Mouse (Mus musculus): ENCODE measurements around the gene Mcu. TPM values are rescaled to one million over a fixed set of nuclear protein-coding genes. Genes with fewer than 3 reads are reported as not detected.

The Mcu gene
- 15.4 TPM for polyA plus RNA-seq (2014; fragmentation: Illumina TruSeq; extraction: RNeasy Lipid Tissue Mini Kit (QIAGEN cat#74804))

DNA sequence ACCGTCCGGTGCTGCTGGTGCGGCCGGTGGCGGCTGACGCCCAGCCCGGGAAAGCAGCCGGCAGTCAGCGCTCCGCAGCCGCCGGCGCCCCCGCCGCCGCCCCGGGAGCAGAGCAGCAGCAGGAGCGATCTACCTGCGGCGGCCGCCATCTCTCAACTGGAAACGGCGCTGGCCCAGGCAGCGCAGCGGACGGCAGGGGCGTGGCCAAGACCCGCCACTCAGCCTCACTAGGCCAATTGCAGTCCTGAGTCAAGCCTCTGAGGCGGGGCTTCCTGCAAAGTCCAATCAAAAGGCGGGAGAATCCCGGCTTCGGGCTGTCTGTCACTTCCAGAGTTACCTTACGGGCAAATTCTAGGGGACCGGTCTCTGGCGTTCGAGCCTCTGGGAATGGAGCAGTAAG lies at the start of gene Mcu:
TSS of gene Mcu (minus strand) at position 171 of the 400 bp plus-strand sequence.

DNA sequence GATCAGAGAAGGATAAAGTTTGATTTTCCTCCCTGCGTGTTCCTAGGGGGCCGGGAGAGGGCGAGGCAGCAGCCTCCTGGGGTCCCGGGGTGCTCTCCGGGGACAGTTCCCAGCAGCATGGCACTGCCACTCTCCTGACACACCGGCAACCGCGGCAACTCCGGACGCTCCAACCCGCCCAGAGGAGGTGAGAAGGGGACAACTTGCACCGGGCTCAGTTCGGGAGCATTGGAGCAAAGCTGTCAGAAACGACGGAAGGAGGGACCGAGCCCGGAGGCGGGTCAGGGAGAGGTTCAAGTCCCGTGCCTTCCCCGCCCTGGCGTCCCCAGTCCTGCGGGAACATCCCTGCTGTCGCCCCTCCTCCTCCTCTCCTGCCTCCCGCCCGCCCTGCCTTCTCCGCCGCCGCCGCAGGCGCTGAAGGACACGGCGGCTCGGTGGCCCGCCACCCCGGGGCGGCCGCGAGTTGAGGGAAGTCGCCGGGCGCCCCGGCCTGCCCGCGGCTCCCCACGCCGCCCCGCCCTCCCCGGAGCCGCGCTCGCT lies 441 bp downstream of the Mcu start, which contains the start of gene Gm10322:
TSS of gene Gm10322 (plus strand) at position 83 of the 540 bp plus-strand sequence.

DNA sequence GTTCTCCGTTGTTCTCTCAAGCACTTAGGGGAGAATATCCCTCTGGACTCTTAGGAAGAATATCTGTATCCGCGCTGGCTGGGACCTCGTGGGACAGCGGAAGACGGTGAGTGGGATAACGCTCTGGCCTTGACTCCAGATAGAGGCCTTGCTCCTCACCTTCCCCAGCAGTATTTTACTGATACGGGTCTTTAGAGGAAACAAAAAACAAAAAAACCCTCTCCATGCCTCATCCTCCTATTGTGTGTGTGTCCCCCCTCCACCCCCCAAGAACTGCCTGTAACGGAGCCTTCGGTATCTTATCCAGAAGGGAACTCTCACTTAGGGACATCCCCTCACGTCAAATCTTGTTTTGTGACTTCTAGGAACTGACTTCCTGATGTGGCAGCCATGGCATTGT lies 174.8 kb downstream of the Mcu start, which contains the start of gene Oit3:
TSS of gene Oit3 (minus strand) at position 44 of the 400 bp plus-strand sequence.

DNA sequence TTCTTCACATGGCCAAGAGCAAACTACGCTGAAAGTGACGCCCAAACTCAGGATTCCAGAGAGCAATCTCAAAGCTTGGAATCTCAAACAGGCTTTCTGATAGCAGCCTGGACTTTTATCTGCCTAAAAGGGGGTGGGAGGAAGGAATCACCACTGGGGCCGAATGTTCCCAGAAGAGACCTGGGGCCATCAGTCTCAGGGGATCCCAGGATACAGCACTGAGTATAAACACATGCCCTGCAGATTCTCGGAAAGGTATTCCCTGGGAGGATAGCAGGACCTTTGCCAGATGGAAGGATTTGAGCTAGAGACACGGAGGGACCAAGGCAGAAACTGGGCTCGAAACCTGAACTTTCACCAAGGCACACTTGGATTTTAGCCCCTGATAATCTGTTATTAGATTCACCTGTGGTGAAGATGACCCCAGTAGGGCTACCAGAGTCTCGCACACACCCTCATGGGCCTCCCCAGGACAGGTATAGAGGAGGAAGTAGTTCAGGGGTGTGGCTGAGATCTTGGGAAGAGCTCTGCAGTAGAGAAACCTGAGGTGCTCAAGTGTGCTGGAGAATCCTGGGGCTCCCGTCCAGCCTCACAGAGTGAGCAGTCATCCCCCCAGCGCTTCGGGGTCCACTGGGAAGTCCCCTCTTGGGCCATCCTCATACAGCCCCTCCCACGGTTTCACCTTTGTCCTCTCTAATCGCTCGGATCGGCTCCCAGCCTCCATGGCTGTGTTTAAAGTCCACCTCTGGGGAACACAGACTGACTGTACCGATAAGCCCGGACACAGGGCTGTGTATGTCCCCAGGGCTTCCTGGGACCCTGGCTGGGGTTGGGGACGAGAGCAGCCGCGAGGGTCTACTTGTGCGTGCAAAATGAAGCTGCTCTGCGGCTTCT lies 213.3 kb downstream of the Mcu start, which contains the start of gene Pla2g12b:
TSS of gene Pla2g12b (plus strand) at position 762 of the 894 bp plus-strand sequence.

Other genes starting within 250 kb of the Mcu start
- gene Gm10273, start 221.1 kb downstream of the Mcu start, polyA plus RNA-seq (2014; fragmentation: Illumina TruSeq; extraction: RNeasy Lipid Tissue Mini Kit (QIAGEN cat#74804)) = 5.8 TPM
- gene Pla2g12b, start 213.0 kb downstream of the Mcu start, polyA plus RNA-seq (2014; fragmentation: Illumina TruSeq; extraction: RNeasy Lipid Tissue Mini Kit (QIAGEN cat#74804)) = not detected
- gene Oit3, start 174.9 kb downstream of the Mcu start, polyA plus RNA-seq (2014; fragmentation: Illumina TruSeq; extraction: RNeasy Lipid Tissue Mini Kit (QIAGEN cat#74804)) = 1.2 TPM
- gene Gm10322, start 629 bp downstream of the Mcu start, polyA plus RNA-seq (2014; fragmentation: Illumina TruSeq; extraction: RNeasy Lipid Tissue Mini Kit (QIAGEN cat#74804)) = not detected
- 33.2 TPM for gene Micu1, start 85.8 kb upstream of the Mcu start, polyA plus RNA-seq (2014; fragmentation: Illumina TruSeq; extraction: RNeasy Lipid Tissue Mini Kit (QIAGEN cat#74804))